Mouse (Mus musculus): ENCODE data around the gene Zc2hc1b. TPM values are rescaled to one million over a fixed set of nuclear protein-coding genes. Genes with fewer than 3 reads are reported as not detected.

The Zc2hc1b gene
- not detected for polyA plus RNA-seq (2014; fragmentation: Illumina TruSeq; extraction: RNeasy Lipid Tissue Mini Kit (QIAGEN cat#74804); ENCODE audit: low replicate concordance)

GRCm38 (mm10) chr10:13177973-13178624 lies at the start of gene Zc2hc1b:
TSS of gene Zc2hc1b (minus strand) at chr10:13178023.

GRCm38 (mm10) chr10:13192731-13193351 lies 15.0 kb upstream of the Zc2hc1b start, which contains the start of gene Ltv1:
TSS of gene Ltv1 (minus strand) at chr10:13193168.

Other genes with a start within 250 kb of the Zc2hc1b start
- gene Stx11, start 213.7 kb downstream of the Zc2hc1b start, polyA plus RNA-seq (2014; fragmentation: Illumina TruSeq; extraction: RNeasy Lipid Tissue Mini Kit (QIAGEN cat#74804); ENCODE audit: low replicate concordance), result 1.8 TPM
- gene Sf3b5, start 172.7 kb downstream of the Zc2hc1b start, polyA plus RNA-seq (2014; fragmentation: Illumina TruSeq; extraction: RNeasy Lipid Tissue Mini Kit (QIAGEN cat#74804); ENCODE audit: low replicate concordance), result not detected
- gene Plagl1, start 117.5 kb downstream of the Zc2hc1b start, polyA plus RNA-seq (2014; fragmentation: Illumina TruSeq; extraction: RNeasy Lipid Tissue Mini Kit (QIAGEN cat#74804); ENCODE audit: low replicate concordance), result 12.5 TPM
- gene Ltv1, start 15.1 kb upstream of the Zc2hc1b start, polyA plus RNA-seq (2014; fragmentation: Illumina TruSeq; extraction: RNeasy Lipid Tissue Mini Kit (QIAGEN cat#74804); ENCODE audit: low replicate concordance), result 48.0 TPM